Mouse (Mus musculus): ENCODE results near the gene Vps52.

Gene Vps52

DNA sequence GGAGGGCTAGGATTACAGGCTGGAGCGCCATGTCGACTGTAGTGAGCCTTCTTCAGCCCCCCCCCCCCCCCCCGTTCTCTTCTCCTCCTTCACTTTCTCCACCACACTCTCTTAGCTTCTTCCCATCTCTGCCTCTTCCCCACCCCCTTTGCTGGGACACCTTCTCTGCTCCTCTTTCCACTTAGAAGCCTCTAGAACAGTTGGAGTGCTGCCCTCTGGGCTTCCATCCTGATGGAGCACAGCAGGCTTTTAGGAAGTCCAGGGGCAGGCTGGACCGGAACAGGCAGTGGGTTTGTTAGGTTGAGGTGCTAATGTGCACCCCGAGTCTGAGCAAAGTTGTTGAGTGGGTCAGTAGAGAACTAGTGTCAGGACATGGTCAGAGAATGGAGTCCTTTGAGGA is 54.5 kb downstream of the Vps52 start:
- DNase-seq: no peak

- no peak for DNase-seq
Measured at GRCm38 (mm10) chr17:34013436-34013835, 57.8 kb downstream of the Vps52 start.
